Mouse (Mus musculus) frontal cortex, adult (tissue): ENCODE results near the gene Tmem179b.

ENCODE experiments used
- ATAC-seq: cut with Nextera tagmentation; 2 replicates; pipeline ENCODE4 v1.9.2; 2017; ENCODE audit warnings: mild to moderate bottlenecking, moderate library complexity, mixed read lengths; ENCODE audit not compliant: low TSS enrichment

Gene Tmem179b

DNA sequence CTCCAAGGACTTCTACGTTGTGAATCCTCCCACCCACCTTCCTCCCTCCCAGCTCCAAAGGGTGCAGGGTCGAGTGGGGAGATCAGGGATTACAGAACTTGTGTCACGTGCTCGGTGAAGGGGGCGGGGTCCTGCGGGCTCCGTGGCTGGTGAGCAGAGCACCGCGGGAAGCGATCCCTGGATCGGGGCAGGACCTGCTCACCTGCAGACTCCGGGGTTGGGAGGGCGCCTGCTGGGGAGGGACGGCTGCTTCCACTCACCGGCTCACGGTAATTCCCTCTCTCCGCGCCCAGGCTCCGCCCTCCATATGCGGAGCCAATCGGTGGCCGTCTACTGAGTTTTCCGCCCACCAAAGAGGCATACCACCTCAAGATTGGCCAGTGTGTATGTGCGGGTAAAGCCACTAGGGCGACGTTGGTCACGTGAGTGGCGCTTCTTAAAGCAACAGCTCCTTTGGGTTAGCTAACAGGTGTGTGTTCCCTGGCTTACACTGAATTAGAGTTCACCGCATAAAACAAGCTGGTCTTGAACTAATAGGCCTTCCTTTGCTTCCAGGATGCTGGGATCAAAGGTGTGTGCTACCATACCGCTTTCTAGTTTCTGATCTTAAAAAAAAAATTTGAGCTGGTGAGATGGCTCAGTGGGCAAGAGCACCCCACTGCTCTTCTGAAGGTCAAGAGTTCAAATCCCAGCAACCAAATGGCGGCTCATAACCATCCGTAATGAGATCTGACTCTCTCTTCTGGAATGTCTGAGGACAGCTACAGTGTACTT is 11.9 kb upstream of the Tmem179b start, which contains the start of gene Taf6l:
Gene Taf6l, minus strand, starts transcription at position 410 of the 774 bp plus-strand sequence.
- ATAC-seq, result peak; percentile 98

- ATAC-seq, result no peak
Observed at GRCm38 (mm10) chr19:8774951-8775421, 719 bp upstream of the Tmem179b start.

DNA sequence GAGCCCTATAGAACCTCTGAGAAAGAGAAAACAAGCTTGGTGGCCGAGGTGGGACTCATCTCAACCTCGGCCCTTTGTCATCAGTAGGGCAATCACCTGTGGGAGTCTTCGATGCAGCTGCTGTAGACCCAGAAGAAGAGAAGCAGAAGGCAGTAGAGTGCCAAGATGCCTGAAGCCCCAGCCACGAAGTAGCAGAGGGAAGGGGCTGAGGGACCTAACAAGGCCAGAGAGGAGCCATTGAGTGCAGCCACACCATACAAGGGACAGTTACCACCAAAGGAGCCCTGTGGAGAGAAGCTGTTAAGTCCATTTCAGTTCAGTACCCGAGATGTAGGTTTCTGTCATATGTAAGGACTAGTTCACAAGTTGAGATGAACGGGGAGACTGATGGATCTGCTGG is 858 bp downstream of the Tmem179b start:
- no peak for ATAC-seq

DNA sequence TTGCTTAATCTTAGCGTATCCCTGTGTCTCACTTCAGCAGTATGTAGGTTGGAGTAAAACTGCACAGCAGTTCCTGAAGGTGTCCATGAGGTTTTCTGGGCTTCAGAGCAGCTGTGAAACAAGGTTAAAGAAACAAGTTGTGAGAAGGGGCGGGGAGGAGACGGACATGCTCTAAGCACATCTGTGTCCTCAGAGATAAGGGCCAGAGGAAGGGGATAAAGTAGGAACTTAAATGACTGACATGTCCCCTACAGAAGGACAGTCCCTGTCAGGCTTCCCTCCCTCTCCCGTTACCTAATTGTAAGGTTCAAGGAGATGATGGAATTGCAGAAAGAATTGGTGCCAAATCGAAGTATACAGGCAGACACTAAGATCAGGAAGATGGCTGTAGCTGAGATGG is 1.3 kb downstream of the Tmem179b start:
- no peak for ATAC-seq

GRCm38 (mm10) chr19:8770567-8771270 is 3.5 kb downstream of the Tmem179b start, which contains the start of gene Tmem223:
TSS of gene Tmem223 (plus strand) at chr19:8770996.
- ATAC-seq, result peak; percentile 53; the same call in 1 of the 2 replicates

- no peak for ATAC-seq
Observed at GRCm38 (mm10) chr19:8765562-8765961, 8.7 kb downstream of the Tmem179b start.

- no peak for ATAC-seq
Observed at GRCm38 (mm10) chr19:8763276-8763675, 11.0 kb downstream of the Tmem179b start.

DNA sequence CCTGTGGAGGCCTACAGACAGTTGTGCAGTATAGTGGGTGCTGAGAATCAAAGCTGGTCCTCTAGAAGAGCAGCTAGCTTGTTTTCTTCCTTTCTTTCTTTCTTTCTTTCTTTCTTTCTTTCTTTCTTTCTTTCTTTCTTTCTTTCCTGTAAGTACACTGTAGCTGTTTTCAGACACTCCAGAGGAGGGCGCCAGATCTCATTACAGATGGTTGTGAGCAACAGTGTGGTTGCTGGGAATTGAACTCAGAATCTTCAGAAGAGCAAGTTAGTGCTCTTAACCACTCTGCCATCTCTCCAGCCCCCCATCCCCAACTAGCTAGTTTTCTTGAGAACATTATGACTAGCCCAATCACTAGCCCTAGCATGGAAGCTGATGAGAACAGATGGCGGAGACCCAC is 13.5 kb downstream of the Tmem179b start:
- ATAC-seq, result no peak

DNA sequence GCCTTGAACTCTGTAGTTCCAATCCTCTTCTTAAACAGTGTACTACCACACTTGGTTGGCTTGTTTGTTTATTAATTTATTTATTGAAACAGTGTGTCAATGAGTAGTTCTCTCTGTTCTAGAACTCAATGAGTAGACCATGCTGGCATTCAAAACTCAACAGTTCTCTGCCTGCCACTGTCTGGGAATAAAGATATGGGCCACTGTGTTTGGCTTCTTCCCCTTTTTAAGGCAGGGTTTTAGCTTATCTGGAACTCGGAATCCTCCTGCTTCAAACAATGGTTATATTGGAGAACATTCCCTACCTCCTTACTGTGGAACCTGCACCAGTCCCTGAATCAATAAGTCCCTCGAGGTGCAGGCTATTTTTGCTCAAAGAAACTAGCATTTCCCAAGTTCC is 15.4 kb downstream of the Tmem179b start:
- no peak for ATAC-seq

DNA sequence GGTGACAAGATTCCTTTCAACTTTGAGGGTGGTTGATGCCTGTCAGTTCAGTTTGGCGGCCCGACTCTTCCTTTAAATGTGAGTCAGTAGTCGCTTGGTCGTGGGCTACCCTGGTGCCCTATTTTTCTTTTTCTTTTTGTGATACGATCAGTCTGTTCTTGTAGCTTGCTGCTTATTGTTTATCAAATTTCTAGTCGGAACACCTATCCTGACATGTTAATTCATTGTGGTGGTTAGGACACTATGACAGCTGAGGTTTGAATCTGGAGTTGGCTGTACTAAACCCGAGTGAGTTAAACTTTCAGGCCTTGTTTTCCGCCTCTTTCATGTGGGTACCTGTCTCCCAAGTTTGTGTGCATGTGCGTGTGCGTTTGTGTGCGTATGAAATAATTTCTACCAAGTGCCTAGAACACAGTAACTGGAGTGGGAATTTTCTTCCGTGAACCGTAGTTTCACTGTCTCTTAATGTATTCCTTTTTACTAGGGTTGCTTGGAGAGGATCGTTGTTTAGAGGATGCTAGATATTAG is 16.7 kb downstream of the Tmem179b start:
- no peak for ATAC-seq

DNA sequence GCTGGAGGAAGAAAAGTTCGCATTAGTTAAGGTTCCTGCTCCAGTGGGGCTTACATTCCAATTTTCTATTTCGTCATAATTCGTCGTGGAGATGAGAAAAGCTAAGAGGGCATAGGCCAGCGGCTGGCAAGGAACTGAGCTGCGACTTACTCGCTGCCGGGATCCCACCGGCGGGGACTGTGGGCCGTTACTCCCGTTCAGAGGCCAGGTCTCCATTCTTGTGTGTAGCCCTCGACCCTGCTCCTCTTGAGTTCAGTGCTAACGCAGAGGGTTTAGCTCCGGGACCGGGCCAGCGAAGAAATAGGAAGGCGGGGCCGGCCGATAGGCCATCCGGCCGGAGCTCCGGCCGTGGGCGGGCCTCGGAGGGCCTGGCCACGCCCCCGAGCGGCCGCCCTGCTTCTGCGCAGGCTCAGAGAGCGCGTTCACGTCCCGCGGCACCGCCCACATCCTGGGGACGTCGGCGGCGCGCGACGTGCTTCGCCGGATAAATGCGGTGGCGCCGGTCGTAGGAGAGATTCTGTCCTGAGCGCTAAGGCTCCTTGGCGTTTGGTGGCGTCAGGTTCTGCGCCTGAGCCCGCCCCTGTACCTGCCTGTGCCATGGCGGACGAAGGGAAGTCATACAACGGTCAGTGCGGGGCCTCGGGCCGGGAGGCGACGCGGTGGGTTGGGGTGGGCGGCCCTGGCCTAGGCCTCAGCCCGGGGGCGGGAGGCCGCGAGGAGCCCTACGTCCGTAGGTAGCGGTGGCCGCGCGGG is 17.5 kb downstream of the Tmem179b start, which contains the start of gene Nxf1:
Gene Nxf1, plus strand, starts transcription at position 439 of the 753 bp plus-strand sequence.
- ATAC-seq, result peak; percentile 90

- ATAC-seq, result no peak
Observed at GRCm38 (mm10) chr19:8755652-8756051, 18.6 kb downstream of the Tmem179b start.

- ATAC-seq, result no peak
Observed at GRCm38 (mm10) chr19:8747368-8747767, 26.9 kb downstream of the Tmem179b start.

DNA sequence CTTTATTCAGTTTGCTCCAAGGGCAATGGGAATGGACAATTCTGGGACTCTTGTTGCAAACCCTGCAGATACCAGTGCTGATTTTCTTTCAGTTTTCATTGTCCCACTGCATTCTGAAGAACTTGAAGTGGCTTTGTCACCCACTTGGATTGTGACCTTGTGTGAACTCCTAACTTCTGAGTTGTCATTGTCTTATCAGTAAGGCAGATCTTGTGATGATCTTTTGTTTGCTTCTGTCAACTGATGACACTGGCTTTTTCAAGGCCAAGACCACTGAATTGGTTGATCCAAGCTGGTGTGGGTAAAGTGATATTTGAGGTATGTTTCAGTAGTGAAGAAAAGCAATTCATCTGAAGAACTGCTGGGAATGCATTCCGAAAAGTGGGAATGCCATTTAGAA is 28.9 kb downstream of the Tmem179b start:
- ATAC-seq, result no peak

- no peak for ATAC-seq
Observed at GRCm38 (mm10) chr19:8742176-8742575, 32.1 kb downstream of the Tmem179b start.

GRCm38 (mm10) chr19:8741243-8741869 is 32.9 kb downstream of the Tmem179b start, which contains the start of gene Stx5a:
TSS of gene Stx5a (plus strand) at chr19:8741413.
- ATAC-seq, result peak; percentile 98

DNA sequence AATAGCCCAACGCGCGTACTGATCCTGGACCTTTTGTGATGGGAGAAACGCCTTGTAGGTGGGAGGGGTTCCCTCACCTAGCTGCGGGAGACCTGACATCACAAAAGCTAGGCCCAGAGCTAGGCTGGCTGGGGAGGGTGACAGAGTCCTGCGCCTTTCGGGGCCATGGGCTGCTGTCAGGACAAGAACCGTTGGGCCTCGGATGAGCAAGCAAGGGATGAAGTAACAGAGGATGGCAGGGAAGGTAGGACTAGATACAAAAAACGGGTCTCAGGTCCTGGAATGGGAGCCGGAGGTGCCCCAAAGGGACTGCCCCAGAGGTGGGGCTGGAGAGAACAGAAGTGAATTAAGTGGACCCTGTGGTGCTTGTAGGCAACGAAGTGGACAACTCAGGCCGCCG is 33.7 kb downstream of the Tmem179b start, which contains the start of gene 1700092M07Rik:
Gene 1700092M07Rik, plus strand, starts transcription at position 116 of the 400 bp plus-strand sequence.
- ATAC-seq, result no peak

DNA sequence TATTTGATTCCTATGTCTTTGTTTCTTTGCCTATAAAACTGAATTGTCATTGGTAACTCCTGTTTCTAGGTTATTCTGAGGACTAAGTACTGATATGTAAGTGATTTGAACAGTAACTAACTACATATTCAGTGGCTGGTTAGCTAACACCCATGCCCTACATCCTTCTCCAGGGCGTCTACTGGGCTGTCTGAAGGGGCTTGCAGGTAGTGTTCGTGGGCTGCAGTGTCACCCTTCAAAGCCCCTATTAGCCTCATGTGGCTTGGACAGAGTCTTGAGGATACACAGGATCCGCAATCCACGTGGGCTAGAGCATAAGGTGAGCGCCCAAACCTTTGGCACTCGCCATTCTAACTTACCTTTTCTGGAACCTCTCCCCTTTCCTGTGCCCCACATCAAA is 34.6 kb downstream of the Tmem179b start:
- no peak for ATAC-seq

DNA sequence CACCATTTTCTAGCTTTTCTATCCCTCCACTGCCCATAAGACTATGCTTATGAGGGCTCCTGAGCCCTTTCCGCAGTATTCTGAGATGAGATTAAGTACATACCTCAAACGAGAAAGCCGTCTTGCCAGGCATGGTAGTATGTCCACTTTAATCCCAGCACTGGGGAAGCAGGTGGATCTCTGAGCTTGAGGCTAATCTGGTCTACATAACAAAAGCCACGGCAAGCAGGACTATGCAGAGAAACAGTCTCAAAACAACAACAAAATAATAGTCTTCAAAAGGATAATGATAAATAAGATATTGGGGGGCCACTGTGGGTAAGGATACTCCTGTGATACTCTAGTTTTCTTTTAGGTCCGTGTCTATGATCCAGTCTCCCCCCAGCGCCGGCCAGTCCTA is 35.4 kb downstream of the Tmem179b start:
- no peak for ATAC-seq

DNA sequence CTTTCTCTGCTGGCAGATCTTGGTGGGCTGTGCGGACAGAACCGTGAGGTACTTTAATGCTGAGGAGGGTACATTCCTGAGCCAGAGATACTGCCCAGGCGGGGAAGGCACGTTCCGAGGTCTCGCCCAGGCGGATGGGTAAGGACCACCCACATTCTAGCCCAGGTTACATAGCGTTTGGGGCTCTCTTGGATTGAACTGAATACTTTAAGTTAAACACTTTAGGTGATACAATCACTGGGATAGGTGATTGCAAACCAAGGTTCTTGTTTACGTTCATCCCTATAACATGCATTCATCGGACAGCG is 38.2 kb downstream of the Tmem179b start:
- no peak for ATAC-seq

GRCm38 (mm10) chr19:8735389-8736159 is 38.7 kb downstream of the Tmem179b start, which contains the start of gene Wdr74:
TSS of gene Wdr74 (plus strand) at chr19:8735827.
- ATAC-seq, result peak; percentile 90
